Mouse (Mus musculus): ENCODE measurements at regions not wholly inside any gene's neighbourhood (a gene's known extent, or its start where the extent isn't known, plus 50 kb on each side); places are given as distances from the start of the nearest gene placed in this dataset.

DNA sequence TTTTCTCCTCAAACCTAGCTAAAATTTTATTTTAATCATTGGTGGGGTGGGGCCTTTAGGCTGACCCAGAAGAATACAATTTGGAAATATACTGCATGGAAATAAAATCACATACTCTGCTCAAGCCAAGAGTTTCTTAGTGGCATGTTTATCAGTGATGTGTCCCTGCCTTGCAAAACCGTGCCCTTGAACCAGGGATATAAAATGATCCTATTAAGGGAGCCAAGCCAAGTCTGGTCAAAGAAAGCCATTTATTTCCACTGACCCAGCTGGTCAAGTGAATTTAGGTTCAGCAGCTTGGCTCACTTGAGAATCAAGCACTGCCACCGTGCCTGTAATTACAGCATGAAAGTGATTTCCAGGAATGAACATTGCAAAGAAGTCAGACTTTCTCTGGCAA lies 1035.0 kb upstream of the Cdh8 start:
- no peak for TF ChIP-seq ZC3H11A (IDR thresholded peaks at IDR 0.05; ENCODE audit: borderline replicate concordance, low read depth, low read length)
- TF ChIP-seq HCFC1 (IDR thresholded peaks at IDR 0.05; ENCODE audit: borderline replicate concordance, insufficient read depth, low read length): no peak
- no peak for TF ChIP-seq CHD2 (IDR thresholded peaks at IDR 0.05; ENCODE audit: low read depth, low read length)

Data from ES-E14 (cell line).